Mouse (Mus musculus) lung, embryonic 14.5 days (tissue): Measurements from ENCODE around the gene Ncoa3. TPM values are rescaled to one million over a fixed set of nuclear protein-coding genes. Genes with fewer than 3 reads are reported as not detected.

ENCODE experiments used
- ATAC-seq: fragments of 200-750 bp; cut with Nextera tagmentation; 2 replicates; pipeline ENCODE4 v1.8.0; 2017; ENCODE audit warnings: mild to moderate bottlenecking, moderate TSS enrichment, moderate library complexity; ENCODE audit not compliant: insufficient read depth
- DNase-seq: peaks from one replicate; pipeline ENCODE4 v3.0.0-alpha.2; 2015
- H3K27ac ChIP-seq: fragments of 300-500 bp; sonication (generic); 2 replicates; pipeline ENCODE4 v1.5.1; 2014; ENCODE audit warnings: low read depth, mild to moderate bottlenecking, moderate library complexity
- H3K27me3 ChIP-seq: fragments of 300-500 bp; sonication (generic); 2 replicates; pipeline ENCODE4 v1.6.1; 2014; ENCODE audit warnings: low read length, control low read depth; ENCODE audit not compliant: insufficient read depth
- H3K36me3 ChIP-seq: fragments of 300-500 bp; sonication (generic); 2 replicates; pipeline ENCODE4 v1.6.1; 2014; ENCODE audit warnings: control low read depth; ENCODE audit not compliant: insufficient read depth
- H3K4me1 ChIP-seq: fragments of 300-500 bp; sonication (generic); 2 replicates; pipeline ENCODE4 v1.6.1; 2014; ENCODE audit warnings: antibody characterized with exemption, control low read depth; ENCODE audit not compliant: insufficient read depth
- H3K4me2 ChIP-seq: fragments of 300-500 bp; sonication (generic); 2 replicates; pipeline ENCODE4 v1.6.1; 2014; ENCODE audit warnings: mild to moderate bottlenecking
- H3K4me3 ChIP-seq: fragments of 300-500 bp; sonication (generic); 2 replicates; pipeline ENCODE4 v1.5.1; 2014; ENCODE audit warnings: low read depth, low read length
- H3K9ac ChIP-seq: fragments of 300-500 bp; sonication (generic); 2 replicates; pipeline ENCODE4 v1.6.1; 2014
- H3K9me3 ChIP-seq: fragments of 300-500 bp; sonication (generic); 2 replicates; pipeline ENCODE4 v1.6.1; 2016; ENCODE audit warnings: low read depth, low read length, control low read depth
- CTCF ChIP-seq: IDR thresholded peaks from 2 replicates; pipeline ENCODE4 v1.5.1; 2016; ENCODE audit warnings: antibody characterized with exemption, low read depth
- WGBS: fragments of 180-500 bp; shearing (Covaris S2); extraction: QIAGEN DNeasy Blood & Tissue Kit; methylation state at CpG from one replicate; pipeline ENCODE4 v1.1.7; 2014; 5-methylcytosine and 5-hydroxymethylcytosine counted together
- polyA plus RNA-seq: library from polyadenylated mRNA; unstranded; fragments of >200 nt; fragmentation: Nextera tagmentation; extraction: Ambion mirVana; gene quantifications from 2 replicates; pipeline ENCODE4 v1.2.1, GENCODE M21; 2014

Gene Ncoa3
- polyA plus RNA-seq, 1 experiment from 2014 or later, result 17.4 TPM

GRCm38 (mm10) chr2:166032628-166033027 is 40.2 kb downstream of the Ncoa3 start:
- WGBS, result 85% methylated on average over 5 of the region's 5 CpGs
- TF ChIP-seq CTCF, result no peak
- Histone ChIP-seq H3K4me3 (no peak overlapping the region), H3K9me3 (no peaks in the 10 kb centered on the region), H3K9ac (no peak overlapping the region), H3K27ac (no peak overlapping the region), H3K27me3 (no peaks in the 10 kb centered on the region), H3K36me3 (0 out of 2 replicates have a peak, but pooled peaks cover 9% of the 10 kb centered on the region), H3K4me1 (peaks cover 22% of the 10 kb centered on the region), H3K4me2 (no peak overlapping the region)
- DNase-seq, result no peak
- ATAC-seq, result no peak

GRCm38 (mm10) chr2:166034967-166035490 is 42.6 kb downstream of the Ncoa3 start:
- 49% methylated on average over 3 of the region's 3 CpGs for WGBS
- no peak overlapping the region for H3K27ac ChIP-seq
- H3K4me2 ChIP-seq, result no peak overlapping the region
- H3K9ac ChIP-seq, result no peak overlapping the region
- ATAC-seq, result no peak
- H3K4me3 ChIP-seq, result no peak overlapping the region
- no peaks in the 10 kb centered on the region for H3K9me3 ChIP-seq
- H3K4me1 ChIP-seq, result peaks cover 14% of the 10 kb centered on the region
- H3K27me3 ChIP-seq, result no peaks in the 10 kb centered on the region
- DNase-seq, result no peak
- H3K36me3 ChIP-seq, result 0 out of 2 replicates have a peak, but pooled peaks cover 9% of the 10 kb centered on the region
- TF ChIP-seq CTCF, result no peak

GRCm38 (mm10) chr2:166035725-166036124 is 43.3 kb downstream of the Ncoa3 start:
- peak; percentile 66 for DNase-seq
- Histone ChIP-seq H3K9ac (no peak overlapping the region), H3K4me1 (peaks cover 9% of the 10 kb centered on the region), H3K4me2 (no peak overlapping the region), H3K4me3 (no peak overlapping the region), H3K36me3 (0 out of 2 replicates have a peak, but pooled peaks cover 9% of the 10 kb centered on the region), H3K27ac (no peak overlapping the region), H3K9me3 (no peaks in the 10 kb centered on the region), H3K27me3 (no peaks in the 10 kb centered on the region)
- peak; percentile 61 for TF ChIP-seq CTCF
- 42% methylated on average over 3 of the region's 3 CpGs for WGBS
- ATAC-seq, result no peak

- H3K36me3 ChIP-seq, result 0 out of 2 replicates have a peak, but pooled peaks cover 9% of the 10 kb centered on the region
- 82% methylated on average over 4 of the region's 4 CpGs for WGBS
Measured at GRCm38 (mm10) chr2:166039681-166040080, 47.2 kb downstream of the Ncoa3 start.

GRCm38 (mm10) chr2:166042542-166042941 is 50.1 kb downstream of the Ncoa3 start:
- no peak for TF ChIP-seq CTCF
- H3K9me3 ChIP-seq, result no peaks in the 10 kb centered on the region
- H3K4me2 ChIP-seq, result no peak overlapping the region
- WGBS, result 46% methylated on average over 1 of the region's 1 CpGs
- H3K4me3 ChIP-seq, result no peak overlapping the region
- H3K36me3 ChIP-seq, result peaks cover 3% of the 10 kb centered on the region; the same call in 1 of the 2 replicates
- DNase-seq, result no peak
- H3K9ac ChIP-seq, result no peak overlapping the region
- H3K4me1 ChIP-seq, result peaks cover 6% of the 10 kb centered on the region; the same call in 1 of the 2 replicates
- no peak overlapping the region for H3K27ac ChIP-seq
- H3K27me3 ChIP-seq, result no peaks in the 10 kb centered on the region
- ATAC-seq, result no peak

More at GRCm38 (mm10) chr2:166039681-166040080, 47.2 kb downstream of the Ncoa3 start:
- no peak for DNase-seq
- H3K4me2 ChIP-seq, result no peak overlapping the region
- no peaks in the 10 kb centered on the region for H3K27me3 ChIP-seq
- H3K9ac ChIP-seq, result no peak overlapping the region
- no peak overlapping the region for H3K27ac ChIP-seq
- ATAC-seq, result no peak
- no peak overlapping the region for H3K4me3 ChIP-seq
- H3K4me1 ChIP-seq, result no peaks in the 10 kb centered on the region
- H3K9me3 ChIP-seq, result no peaks in the 10 kb centered on the region
- no peak for TF ChIP-seq CTCF

GRCm38 (mm10) chr2:166045006-166045405 is 52.6 kb downstream of the Ncoa3 start:
- Histone ChIP-seq H3K27ac (peak overlapping the region; percentile 59; the same call in 1 of the 2 replicates), H3K4me1 (peaks cover 6% of the 10 kb centered on the region; the same call in 1 of the 2 replicates), H3K4me3 (no peak overlapping the region), H3K4me2 (no peak overlapping the region), H3K36me3 (peaks cover 19% of the 10 kb centered on the region), H3K9me3 (no peaks in the 10 kb centered on the region), H3K27me3 (no peaks in the 10 kb centered on the region), H3K9ac (no peak overlapping the region)
- WGBS, result 46% methylated on average over 2 of the region's 2 CpGs
- DNase-seq (no peak), ATAC-seq (no peak)
- TF ChIP-seq CTCF, result no peak

- Histone ChIP-seq H3K4me1 (peaks cover 6% of the 10 kb centered on the region; the same call in 1 of the 2 replicates), H3K4me2 (no peak overlapping the region), H3K36me3 (peaks cover 27% of the 10 kb centered on the region), H3K27ac (peak overlapping the region; percentile 59; the same call in 1 of the 2 replicates), H3K9ac (no peak overlapping the region), H3K9me3 (no peaks in the 10 kb centered on the region), H3K27me3 (no peaks in the 10 kb centered on the region), H3K4me3 (no peak overlapping the region)
- WGBS, result 53% methylated on average over 10 of the region's 10 CpGs
- TF ChIP-seq CTCF, result peak; percentile 82
- peak; percentile 78 for DNase-seq
- peak; percentile 44; the same call in 1 of the 2 replicates for ATAC-seq
Measured at GRCm38 (mm10) chr2:166045549-166046501, 53.4 kb downstream of the Ncoa3 start.
